Mouse (Mus musculus): ENCODE measurements around the gene Ilf3.

- TF ChIP-seq EP300 (IDR thresholded peaks at IDR 0.05; ENCODE audit: insufficient read depth, low read depth, low read length) (no peak), CTCF (IDR thresholded peaks at IDR 0.05) (no peak)
Measured at GRCm38 (mm10) chr9:21348152-21348551, 19.5 kb upstream of the Ilf3 start.

All from heart, adult 2 months (tissue).